Mouse (Mus musculus): ENCODE data around the gene Trak1.
"Not testable (repeated sequence)": the region's sequence is repeated elsewhere in the genome, so short reads cannot be mapped to it uniquely, and the experiment has no call there.

The Trak1 gene

DNA sequence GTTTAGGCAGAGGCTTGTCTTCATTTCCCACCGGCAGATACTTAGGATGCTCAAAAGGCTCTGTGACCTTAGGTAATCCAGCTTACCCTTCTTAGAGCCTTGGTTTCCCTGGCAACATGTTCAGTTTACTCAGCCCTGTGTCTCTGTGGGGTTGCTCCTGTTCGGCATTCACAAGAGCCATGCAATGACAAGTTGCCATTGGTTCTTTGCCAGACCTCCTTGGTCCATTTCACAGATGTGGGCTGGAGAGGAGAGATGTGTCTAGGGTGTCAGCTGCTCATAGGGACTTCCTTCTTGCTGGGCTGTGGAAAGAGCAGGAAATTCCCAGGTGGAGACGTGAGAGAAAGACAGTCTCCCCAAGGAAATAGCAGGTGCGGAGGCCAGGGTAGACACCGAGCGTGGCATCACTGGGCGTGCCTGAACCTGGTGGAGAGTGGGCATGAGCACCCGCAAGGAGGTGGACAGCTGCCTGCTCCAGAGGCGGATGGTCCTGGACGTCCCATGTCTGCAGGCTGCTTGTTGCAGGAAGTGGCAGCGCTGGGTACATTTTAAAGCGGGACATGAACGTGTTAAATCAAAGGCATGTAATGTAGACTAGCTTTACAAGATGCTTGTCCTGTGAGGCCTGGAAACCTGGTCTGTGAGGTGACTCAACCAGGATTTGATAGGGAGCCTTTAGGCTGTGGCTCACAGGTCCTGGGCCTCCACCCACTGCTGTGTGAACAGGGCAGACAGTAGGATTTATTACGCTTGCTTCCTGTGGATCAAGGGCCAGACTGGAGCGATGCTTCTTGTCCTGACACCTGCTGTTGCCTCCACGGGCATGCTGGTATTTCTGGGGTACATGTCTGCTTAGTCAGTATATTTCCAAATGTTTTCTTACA lies 127.2 kb downstream of the Trak1 start:
- intact Hi-C loops (cut with DNase I) = no loop called here

DNA sequence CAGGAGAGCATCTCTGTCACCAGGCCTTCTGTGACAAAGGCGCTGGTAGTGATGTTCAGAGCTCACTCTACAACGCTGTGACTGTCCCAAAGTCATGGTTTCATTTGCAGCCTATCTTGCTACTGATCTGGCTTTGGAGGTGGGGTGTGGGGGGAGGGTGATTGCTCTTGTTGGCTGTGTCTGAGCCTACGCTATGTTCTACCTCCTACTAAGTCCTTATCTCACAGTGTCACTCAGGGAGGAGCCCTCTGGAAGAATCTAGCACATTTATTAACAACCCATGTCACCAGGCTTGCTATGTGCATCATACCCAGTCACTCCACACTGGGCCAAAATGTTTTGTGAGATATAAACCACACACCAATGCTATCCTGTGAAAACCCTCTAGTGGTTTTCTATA lies 129.1 kb downstream of the Trak1 start:
- intact Hi-C loops (cut with DNase I) = no loop called here

DNA sequence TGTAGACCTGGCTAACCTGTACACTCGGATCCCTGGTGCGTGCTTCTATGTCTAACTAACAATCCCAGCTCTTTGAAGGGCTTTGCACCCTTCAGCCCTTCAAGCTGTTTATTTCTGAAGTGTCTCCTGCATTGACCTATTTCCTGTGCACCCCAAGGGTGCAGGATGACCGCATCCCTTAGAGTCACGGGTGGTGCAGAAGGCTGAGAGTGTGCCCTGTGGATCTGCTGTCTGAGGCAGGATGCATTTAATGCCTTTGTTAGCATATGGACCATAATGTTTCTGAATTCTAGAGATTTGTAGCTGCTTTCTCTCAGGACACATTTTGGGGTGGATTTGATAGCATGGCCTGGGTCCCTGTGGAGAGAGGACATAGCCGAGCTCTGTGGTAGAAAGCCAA lies 129.6 kb downstream of the Trak1 start:
- intact Hi-C loops (cut with DNase I) = no loop called here

DNA sequence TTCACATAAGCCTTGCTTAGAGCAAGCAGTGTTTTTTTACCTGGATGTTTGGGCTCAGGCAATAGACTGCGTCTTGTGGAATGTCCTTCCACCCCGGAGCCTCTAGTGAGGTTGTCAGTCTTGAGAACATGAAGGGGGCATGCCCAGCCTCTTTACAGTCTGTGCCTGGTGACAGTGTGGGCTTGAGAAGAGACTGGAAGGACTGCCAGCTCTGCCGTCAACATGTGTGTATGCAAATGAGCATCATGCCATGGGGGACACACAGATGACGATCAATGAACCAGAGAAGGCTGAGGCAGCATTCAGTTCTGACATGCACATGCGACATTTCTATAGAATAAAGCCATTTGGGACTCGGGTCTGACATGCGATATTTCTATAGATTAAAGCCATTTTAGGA lies 132.3 kb downstream of the Trak1 start:
- intact Hi-C loops (cut with DNase I) = no loop called here

DNA sequence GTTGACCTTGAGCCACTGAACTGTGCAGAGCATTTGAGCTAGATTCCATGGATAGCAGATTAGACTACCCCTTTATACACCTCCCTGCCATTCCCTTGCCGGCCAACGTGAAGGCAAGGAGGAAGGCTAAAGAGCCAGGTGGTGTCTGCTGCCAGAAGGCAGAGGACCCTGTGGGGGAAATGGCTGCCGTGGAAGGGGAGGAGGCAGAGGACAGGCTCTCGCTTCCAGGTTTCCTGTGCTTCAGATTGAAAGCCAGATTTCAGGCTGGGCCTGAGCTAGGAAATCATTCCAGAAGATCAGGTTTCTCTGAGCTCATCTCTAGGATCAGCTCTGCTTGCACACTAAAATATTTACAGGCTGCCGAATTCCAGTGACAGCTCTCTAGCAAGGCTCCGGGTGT lies 133.1 kb downstream of the Trak1 start:
- intact Hi-C loops (cut with DNase I) = no loop called here

DNA sequence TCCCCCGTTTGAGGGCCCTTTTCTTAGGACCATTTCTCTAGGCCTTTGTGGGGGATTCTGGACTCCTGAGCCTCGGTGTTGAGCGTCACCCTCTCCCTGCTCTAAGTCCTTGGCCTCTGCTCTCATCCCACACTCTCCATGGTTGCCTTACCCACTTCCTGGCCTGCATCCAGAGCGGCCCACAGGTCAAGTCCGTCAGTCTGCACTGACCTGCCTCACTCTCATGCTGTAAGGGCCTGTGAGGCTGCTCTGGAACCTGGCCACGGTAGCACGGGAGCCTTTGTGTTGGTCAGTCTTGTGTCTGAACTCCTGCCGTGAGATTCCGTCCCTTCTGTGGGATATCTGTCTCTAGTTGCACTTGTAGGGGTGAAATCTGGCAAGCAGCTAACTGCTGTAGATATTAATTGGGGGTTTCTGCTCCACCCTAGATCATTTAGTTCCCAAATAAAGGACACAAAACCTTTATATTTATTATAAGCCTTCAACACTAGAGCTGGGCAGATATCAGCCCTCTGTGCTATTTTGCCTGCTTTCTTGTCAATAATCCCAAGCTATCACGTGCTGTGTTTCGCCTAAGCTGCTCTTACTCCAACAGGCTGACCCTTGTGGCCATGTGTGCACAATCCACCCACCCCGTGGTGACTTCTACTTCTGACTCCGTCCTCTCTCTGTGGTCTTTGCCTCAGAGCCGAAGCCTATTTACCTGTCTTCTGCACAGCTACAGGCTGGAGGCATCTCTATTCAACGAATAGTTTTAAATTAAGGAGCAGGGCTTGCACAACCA lies 136.6 kb downstream of the Trak1 start:
- intact Hi-C loops (cut with DNase I) = no loop called here

DNA sequence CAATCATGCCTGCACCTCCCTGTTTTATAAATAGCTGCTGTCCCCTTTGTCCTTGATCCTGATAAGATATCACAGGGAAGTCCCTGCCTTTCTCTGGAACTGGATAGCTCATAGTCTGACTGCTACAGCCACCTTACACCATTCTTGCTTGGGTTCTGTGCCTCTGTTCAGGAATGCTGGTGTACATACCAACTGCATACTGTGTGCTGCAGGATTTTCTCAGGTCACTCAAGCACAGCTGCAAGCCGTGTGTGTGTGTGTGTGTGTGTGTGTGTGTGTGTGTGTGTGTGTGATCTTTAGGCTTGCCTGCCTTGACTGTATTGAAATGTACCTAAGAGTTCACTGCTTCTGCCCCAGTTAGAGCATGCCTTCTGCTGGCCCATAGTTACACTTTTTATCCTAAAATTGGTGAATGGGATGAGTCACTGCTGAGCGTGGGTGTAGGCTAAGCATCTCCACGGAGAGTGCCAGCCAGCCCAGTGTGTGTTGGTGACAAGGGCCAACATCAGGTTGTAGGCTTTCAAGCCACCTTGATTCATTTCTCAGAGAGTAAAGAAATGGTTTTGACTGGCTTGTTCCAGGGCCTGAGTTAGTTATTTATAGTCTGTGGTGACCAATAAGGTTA lies 138.1 kb downstream of the Trak1 start:
- intact Hi-C loops (cut with DNase I) = no loop called here

DNA sequence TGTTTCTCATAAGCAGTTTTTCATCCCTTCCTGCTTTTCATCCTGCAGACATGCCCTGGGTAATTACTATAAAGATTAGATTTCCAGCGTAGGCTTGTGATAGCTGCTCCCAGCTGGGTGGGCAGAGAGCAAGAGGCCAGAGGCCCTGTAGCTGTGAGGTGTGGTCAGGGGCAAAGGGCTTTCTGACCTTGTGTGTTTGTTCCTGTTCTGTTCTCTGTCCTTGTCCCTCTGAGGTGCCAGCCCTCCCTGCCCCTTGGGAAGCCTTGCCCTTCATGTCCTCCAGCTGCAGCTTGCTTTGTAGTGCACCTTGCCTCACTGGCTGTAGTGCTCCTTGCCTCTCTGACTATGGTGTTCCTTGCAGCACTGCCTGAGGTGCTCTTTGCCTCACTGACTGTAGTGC lies 139.2 kb downstream of the Trak1 start:
- intact Hi-C loops (cut with DNase I) = no loop called here

DNA sequence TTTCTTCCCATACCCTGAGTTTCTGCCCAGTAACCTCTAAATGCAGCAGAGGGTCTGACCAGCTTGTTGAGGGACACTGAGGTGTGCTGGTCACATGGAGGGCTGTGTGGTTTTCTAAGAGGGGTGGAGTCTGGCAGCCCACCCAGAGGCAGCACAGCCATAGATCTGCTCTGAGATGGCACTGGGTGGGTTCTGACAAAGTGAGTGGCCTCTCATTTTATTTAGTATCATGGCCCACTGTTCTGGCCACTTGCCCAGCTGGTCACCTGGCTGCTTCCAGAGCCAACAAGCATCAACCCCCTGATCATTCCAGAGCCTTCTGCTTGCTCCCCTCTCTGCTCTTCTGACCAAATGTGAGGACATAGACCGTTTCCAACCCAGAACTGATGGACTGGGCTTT lies 144.8 kb downstream of the Trak1 start:
- intact Hi-C loops (cut with DNase I) = no loop called here

DNA sequence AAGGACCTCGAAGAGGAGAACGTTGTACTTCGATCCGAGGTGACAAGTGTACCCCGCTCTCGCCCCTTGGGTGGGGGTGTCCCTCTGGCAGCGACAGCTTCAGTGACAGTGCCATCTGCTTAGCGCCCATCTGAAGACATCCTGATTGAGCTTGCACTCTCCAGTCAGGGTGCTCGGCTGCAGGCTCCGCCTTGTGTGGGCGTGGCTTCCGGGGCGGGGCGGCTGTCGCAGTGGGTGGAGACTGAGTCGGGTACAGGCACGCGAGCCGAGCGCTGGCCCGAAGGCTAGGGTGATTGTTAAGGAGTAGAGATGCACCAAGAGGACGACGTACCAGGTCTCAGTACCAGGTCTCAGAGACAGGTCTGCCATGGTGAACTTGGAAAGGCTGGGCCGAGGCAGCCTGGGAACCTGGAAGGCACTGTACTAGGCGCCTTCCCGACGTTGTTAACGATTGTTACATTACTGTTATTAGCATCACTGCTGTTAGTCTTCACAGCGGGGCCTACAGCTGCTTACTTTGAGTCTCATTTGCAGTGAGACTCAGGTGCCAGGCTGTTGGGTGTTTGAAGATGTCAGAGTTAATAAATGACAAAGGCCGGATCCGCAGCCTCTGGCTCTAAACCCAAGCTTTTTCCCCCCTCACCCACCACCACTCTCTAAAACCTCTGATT lies 146.5 kb downstream of the Trak1 start:
- intact Hi-C loops (cut with DNase I) = no loop called here

DNA sequence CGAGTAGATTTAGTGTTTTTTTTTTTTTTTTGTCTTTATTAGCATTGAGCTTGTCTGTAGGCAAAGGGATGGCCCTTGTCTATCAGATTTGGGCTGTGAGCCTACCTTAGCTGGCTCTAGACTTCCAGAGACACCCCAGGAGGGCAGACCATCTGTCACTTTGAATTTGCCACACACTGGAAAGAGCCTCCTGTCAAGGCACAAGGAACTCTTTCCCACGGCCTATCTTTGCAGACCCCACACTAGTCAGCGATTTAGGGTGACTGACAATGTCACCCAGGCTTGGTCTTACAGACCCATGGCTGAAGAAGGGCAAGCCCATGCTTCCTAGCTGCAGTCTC lies 147.0 kb downstream of the Trak1 start:
- intact Hi-C loops (cut with DNase I) = no loop called here

DNA sequence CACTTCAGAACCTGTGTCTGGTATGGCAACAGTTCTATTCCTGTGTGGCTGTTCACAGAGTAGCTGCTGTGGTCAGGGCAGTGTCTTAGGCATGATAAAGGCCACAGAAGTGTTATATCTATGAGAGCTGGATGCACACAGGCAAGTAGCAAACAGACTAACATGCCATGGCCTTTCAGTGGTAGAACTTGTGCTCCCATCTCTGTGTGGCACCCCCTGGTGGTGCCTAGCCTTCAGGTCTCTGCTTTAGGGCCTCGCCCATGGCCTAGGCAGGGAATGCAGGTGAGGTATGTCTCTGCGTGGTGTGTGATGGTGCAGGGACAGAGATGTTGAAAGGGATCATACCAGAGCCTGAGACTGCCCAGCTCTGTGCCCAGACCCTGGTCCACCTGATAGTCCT lies 148.1 kb downstream of the Trak1 start:
- intact Hi-C loops (cut with DNase I) = loop anchor here (5.0 kb wide), 1 partner anchor 53 kb away; no protein-coding TSS in a partner anchor

DNA sequence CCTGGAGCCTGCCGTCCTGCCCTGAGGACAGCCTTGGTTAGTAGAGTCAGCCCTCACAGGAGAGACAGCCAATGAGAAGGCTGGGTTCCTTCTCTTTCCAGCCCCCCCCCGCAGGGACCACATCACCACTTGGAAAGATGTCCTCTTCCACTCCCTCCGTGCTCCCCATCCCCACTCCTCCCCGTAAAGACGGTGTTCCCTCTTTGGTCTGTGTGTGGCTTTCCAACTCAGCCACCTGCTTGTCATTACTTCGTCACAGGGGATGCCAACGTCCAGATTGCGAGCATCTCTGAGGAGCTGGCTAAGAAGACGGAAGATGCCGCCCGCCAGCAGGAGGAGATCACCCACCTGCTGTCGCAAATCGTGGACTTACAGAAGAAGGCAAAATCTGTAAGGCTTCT lies 149.1 kb downstream of the Trak1 start:
- intact Hi-C loops (cut with DNase I) = loop anchor here (5.0 kb wide), 1 partner anchor 54 kb away; no protein-coding TSS in a partner anchor

DNA sequence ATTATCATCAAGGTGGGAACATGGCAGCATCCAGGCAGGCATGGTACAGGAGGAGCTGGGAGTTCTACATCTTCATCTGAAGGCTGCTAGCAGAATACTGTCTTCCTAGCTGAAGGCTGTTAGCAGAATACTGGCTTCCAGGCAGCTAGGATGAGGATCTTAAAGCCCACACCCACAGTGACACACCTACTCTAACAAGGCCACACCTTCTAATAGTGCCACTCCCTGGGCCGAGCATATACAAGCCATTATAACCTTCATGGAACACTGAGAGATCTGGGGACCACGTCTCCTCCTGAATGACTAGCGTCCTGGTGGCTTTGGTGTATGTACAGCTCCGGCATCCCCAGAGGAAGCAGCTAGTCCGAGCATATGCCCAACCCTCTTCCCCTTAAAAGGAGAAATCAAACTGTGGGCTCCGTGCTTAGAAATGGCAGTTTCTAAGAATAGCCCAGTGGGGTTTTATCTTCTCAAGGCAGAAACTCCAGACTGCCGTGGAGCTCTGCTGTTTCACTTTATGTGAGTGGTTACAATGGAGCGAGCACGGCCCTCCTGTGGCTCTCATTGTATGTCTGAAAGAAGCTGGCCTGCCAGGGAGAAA lies 155.1 kb downstream of the Trak1 start:
- intact Hi-C loops (cut with DNase I) = not testable (repeated sequence)

DNA sequence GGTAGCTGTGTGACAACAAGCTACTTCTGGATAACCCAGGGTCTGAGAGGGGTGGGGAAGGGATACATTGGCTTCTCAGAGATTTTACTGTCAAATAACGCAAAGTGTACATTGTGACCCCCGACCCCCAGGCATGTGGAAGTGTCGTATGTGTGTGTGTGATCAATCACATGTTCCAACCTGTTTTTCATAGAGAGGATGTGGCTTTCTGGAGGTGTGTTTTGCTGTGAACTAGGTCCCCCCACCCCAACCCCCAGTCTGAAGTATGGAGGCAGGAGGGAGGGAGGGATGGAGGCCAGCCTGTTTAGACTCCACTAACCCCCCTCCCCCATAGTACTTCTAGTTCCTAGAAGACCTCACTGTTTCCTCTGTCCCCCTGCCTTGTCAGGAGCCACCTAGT lies 157.6 kb downstream of the Trak1 start:
- intact Hi-C loops (cut with DNase I) = no loop called here

DNA sequence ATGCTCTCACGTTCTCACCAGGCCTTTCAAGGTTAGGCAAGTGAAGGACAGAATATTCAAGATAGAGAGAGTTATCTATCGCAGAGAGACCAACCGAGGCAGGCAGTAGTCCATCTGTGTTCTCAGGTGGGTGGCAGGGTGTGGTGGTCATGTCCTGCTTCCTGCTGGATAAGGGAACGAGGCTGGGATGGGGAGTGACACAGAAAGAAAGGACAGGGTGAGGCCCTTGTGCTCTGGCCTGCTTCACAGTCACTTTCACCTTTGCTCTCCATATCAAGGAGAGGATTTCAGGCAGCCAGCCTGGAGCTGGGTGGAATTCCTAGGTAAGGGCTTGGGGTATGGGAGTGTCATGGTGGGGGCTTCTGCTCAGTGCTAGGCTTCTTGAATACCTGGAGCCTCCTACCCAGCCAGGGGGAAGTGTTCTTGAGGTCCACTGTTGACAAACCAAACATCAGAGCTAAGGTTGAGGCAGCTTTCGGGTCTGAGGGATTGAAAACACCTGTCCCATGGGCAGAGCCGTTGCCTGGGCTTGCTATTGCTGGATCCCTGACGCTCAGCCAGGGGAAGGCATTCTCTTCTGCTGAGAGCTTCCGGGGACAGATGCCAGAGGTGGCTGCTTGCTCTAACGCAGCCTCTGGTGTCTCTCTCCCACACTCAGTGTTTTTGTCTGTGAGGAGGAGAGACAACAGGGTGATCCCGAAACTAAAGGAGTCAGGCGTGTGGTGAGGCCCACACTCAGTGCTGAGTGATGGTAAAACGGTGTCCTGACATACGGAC lies 159.6 kb downstream of the Trak1 start:
- intact Hi-C loops (cut with DNase I) = no loop called here

DNA sequence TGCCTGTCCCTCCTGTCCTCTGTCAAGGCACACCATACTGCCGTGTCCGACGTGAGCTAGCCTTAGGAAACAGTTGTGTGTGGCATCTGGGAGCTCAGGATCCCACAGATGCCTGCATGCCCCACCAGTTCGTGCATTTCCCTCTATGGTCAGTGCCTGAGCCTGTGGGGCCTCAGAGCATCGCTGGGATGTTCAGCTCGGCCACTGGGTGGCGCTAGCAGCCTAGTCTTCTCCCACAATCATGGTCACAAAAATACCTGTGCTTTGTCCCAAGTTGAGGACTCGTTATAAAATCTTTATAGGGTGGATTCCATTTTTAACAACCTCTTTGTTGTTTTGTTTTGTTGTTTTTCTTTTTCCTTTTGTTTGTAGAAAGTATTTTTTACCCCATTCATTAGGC lies 161.2 kb downstream of the Trak1 start:
- intact Hi-C loops (cut with DNase I) = loop anchor here (1.0 kb wide), 1 partner anchor 210 kb away; no protein-coding TSS in a partner anchor

DNA sequence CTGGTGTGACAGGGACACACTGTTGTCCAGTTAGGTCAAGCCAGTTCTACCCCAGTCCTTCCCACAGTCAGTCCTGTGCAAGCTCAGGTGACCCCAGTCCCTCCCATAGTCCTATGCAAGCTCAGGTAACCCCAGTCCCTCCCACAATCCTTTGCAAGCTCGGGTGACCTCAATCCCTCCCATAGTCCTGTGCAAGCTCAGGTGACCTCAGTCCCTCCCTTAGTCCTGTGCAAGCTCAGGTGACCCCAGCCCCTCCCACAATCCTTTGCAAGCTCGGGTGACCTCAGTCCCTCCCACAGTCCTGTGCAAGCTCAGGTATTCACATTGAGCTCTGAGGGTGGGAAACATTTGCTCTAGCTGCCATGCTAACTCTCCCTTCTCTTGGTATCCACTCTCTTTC lies 162.6 kb downstream of the Trak1 start:
- intact Hi-C loops (cut with DNase I) = no loop called here

DNA sequence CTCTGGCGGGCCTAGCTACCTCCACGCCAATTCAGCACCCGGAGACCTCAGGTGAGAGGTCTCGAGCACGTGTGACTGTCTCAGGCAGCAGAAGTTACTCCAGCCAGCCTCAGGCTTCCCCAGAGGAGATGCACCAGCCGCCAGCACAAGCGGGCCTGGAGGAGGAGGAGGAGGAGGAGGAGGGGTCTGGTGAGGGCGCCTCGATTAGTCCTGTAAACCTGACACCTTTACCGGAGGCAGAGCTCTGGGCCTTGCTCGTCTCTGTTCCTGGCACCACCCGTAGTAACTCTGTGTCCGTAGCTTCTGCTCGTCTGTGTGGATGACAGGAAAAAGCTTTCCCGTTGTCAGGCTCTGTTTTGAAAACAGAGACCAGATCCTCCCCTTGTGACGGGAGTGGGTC lies 163.2 kb downstream of the Trak1 start:
- intact Hi-C loops (cut with DNase I) = no loop called here

DNA sequence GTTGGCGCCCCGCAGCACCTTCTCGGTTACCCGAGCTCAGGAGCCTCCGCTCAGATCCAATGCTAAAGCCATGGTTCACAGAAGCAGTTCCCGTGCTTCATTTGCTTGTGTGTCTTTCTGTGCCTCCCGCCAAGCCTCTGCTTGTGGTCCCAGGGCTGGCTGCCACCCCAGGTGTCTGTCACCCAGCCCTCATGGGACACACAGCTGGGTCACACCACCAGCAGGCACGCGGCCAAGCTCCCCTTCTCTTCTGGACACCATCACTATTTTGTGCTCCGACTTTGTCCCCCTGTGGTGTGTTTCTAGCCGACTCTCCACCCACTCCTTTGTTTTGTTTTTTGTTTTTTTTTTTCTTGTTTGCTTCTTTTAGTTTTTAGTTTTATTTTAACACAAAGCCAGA lies 170.2 kb downstream of the Trak1 start:
- intact Hi-C loops (cut with DNase I) = no loop called here
